14 mouse cellular contexts compared by ENCODE assay signal in the genomic region with DNA sequence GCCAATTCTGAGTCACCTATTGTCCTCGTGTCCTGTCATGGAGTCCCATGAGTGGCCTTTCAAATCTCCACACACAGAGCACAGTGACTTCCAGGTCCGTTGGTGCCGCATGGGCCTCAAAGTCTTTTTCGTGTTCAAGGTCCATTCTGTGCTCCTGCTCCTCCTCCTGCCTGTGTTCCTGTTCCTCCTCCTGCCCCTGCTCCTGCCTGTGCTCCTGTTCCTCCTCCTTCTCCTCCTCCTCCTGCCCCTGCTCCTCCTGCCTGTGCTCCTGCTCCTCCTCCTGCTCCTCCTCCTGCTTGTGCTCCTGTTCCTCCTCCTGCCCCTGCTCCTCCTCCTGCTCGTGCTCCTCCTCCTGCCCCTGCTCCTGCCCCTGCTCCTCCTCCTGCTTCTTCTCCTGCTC. TPM values are rescaled to one million over a fixed set of nuclear protein-coding genes. Genes with fewer than 3 reads are reported as not detected.
"Had no signal": no experiment of that assay in that cellular context is flagged by ENCODE, and none has a peak within 500 bp of the region (broad histone marks: within the 10 kb centered on the region; RNA-seq: fewer than 3 reads in every experiment).

No protein-coding gene starts in this region.

- H3K9me3 ChIP-seq: liver, embryonic 15.5 days; neural tube, embryonic 12.5 days had no signal

- H3K36me3 ChIP-seq: kidney, embryonic 15.5 days; limb, embryonic 13.5 days; liver, embryonic 15.5 days; midbrain, embryonic 10.5 days; neural tube, embryonic 12.5 days had no signal

- H3K4me2 ChIP-seq: kidney, embryonic 15.5 days; limb, embryonic 13.5 days; liver, embryonic 11.5 days; liver, embryonic 15.5 days; lung, embryonic 14.5 days; neural tube, embryonic 12.5 days had no signal

- H3K4me3 ChIP-seq: kidney, embryonic 15.5 days; limb, embryonic 13.5 days; liver, embryonic 15.5 days; midbrain, embryonic 10.5 days; neural tube, embryonic 12.5 days had no signal

- H3K9ac ChIP-seq: kidney, embryonic 15.5 days; limb, embryonic 13.5 days; liver, embryonic 15.5 days; lung, embryonic 14.5 days; neural tube, embryonic 12.5 days had no signal

- DNase-seq: kidney, postnatal 14 days; left cerebral cortex, postnatal 4 days; lung, embryonic 14.5 days; lung, postnatal 10 days; midbrain, embryonic 14.5 days; right cerebral cortex, postnatal 14 days had no signal

- H3K27ac ChIP-seq: kidney, embryonic 15.5 days; limb, embryonic 13.5 days; liver, embryonic 15.5 days; macrophage; midbrain, embryonic 10.5 days; neural tube, embryonic 12.5 days had no signal

RNA-seq across cellular contexts. Expression of a gene that starts 11.7 kb away (rescaled TPM):
- total RNA-seq: neutrophil, adult 5-6 weeks had no signal
- polyA plus RNA-seq: macrophage had no signal

RNA-seq across cellular contexts. Expression of a gene that starts 19.7 kb away (rescaled TPM):
- total RNA-seq: neutrophil, adult 5-6 weeks had no signal

RNA-seq across cellular contexts. Expression of a gene that starts 38.2 kb away (rescaled TPM):
- total RNA-seq: neutrophil, adult 5-6 weeks had no signal
